Mouse (Mus musculus): Measurements from ENCODE around the gene Pdzd9. TPM values are rescaled to one million over a fixed set of nuclear protein-coding genes. Genes with fewer than 3 reads are reported as not detected.

The Pdzd9 gene
- polyA plus RNA-seq, 1 experiment from 2014 or later, result 0.30 TPM

DNA sequence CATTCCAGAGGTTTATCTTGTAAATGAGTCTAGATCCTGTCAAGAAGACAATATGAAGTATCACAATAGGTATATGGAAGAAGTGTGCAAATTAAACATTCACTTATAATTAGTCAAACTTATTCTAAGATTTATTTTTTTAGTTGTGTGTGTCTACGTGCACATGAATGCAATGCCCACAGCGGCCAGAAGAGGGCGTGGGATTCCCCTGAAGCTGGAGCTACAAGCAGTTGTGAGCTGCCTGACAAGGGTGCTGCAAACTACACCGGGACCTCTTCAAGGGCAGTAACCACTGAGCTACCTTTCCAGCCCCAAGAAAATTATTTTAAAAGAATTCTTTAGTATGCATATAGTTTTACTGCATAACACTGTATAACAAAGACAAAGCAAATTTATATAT lies 20.5 kb upstream of the Pdzd9 start:
- no peak for ATAC-seq
- no peaks in the 10 kb centered on the region for H3K27me3 ChIP-seq
- peak; percentile 58 for TF ChIP-seq CTCF (IDR thresholded peaks at IDR 0.05)
- ChIA-PET POLR2A (no interaction called here), CTCF (no interaction called here)
- DNase-seq (ENCODE audit: low read depth, low spot score), result no peak
- in situ Hi-C loops (cut with MboI; ENCODE audit: low pct_unique_long_range_greater_than_20kb), result no loop called here

DNA sequence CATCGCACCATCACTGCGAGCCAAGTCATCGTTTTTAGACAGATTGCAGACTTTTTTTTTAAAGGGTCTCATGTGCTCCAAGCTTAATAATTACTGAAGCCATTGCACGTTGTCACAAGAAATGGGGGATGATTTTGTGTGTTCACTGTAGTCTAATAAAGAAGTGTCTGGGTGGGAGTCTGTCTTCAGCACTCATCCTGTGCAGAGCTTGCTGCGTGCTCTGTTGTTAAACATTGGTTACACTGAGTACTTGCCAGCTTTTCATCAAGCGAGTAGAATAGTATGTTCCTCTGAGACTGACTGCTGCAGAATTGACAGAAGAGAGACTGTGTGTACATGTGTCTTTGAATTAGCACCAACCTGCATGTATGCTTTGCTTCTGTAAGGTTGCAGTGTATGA lies 15.1 kb upstream of the Pdzd9 start:
- no peaks in the 10 kb centered on the region for H3K27me3 ChIP-seq
- ChIA-PET POLR2A (no interaction called here), CTCF (interaction anchor here (0.9 kb wide), 1 partner anchor 41 kb away, joined by 3 read pairs; no protein-coding TSS in a partner anchor)
- TF ChIP-seq CTCF (IDR thresholded peaks at IDR 0.05), result no peak
- in situ Hi-C loops (cut with MboI; ENCODE audit: low pct_unique_long_range_greater_than_20kb), result no loop called here
- ATAC-seq (no peak), DNase-seq (ENCODE audit: low read depth, low spot score) (no peak)

DNA sequence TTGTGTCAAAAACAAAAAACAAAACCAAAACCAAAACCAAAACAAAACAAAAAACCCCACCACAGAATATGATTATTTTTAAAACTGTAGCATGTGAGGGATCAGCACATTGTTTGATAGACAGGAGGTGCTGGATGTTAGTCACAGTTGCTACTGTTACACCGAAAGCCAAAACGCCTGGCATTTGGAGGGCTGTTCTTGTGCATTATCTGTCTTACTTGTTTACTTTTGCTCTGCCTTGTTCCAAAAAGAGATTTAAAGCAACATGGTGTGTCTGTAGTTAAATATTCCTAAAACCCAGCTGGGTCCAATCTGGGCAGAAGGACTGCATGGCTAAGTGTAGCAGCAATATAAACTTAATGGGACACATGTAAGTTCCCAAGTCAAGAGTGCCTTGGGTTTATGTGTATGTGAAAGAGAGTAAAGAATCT lies 14.6 kb upstream of the Pdzd9 start:
- DNase-seq (ENCODE audit: low read depth, low spot score), result no peak
- POLR2A ChIA-PET, result no interaction called here

DNA sequence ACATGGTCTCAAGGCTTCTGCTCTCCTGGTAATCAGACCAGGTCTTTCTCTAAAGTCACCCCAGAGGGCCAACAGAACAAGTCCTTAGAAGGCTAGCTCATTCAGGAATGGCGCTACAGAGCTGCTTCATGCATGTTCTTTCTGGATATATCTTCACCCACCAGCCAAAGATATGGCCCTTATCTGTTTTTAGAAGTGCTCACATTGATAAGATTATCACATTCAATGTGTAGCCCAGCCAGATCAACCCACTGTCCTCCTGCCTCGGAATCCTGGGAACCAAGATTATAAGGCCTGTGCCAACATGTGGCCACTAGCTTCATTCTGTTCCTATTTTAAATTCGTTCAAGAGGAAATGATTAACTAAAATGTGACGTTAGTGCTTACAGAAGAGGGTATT lies 11.9 kb upstream of the Pdzd9 start:
- in situ Hi-C loops (cut with MboI; ENCODE audit: low pct_unique_long_range_greater_than_20kb), result no loop called here
- DNase-seq (ENCODE audit: low read depth, low spot score), result no peak
- H3K27me3 ChIP-seq, result no peaks in the 10 kb centered on the region
- ChIA-PET CTCF (no interaction called here), POLR2A (no interaction called here)
- TF ChIP-seq CTCF (IDR thresholded peaks at IDR 0.05), result no peak
- no peak for ATAC-seq

More for the DNA sequence above, 14.6 kb upstream of the Pdzd9 start:
- no peak for ATAC-seq
- TF ChIP-seq CTCF (IDR thresholded peaks at IDR 0.05), result no peak
- in situ Hi-C loops (cut with MboI; ENCODE audit: low pct_unique_long_range_greater_than_20kb), result no loop called here
- CTCF ChIA-PET, result interaction anchor here (0.9 kb wide), 1 partner anchor 41 kb away, joined by 3 read pairs; no protein-coding TSS in a partner anchor
- H3K27me3 ChIP-seq, result no peaks in the 10 kb centered on the region

DNA sequence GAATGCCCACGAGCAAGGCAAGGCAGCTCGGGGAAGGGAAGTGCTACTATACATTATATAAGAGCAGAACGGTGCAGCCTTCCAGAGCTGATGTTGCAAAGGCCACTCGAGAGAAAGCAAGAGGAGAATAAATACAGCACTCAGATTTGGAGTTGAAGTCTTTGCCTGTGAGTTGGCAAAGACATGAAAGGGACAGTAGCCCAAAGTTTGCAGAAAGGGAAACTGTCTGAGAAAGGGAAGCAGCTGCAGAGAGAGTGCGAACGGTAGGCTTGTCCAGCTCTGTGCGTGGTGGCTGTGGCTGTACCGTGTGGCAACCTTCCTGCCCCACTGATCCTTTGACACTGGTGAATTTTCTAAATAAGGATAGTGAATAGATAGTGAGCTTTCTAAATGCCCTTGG lies 8.9 kb upstream of the Pdzd9 start:
- ChIA-PET POLR2A (interaction anchor here (1.6 kb wide), 1 partner anchor 9 kb away, joined by 4 read pairs; no protein-coding TSS in a partner anchor), CTCF (interaction anchor here (1.5 kb wide), 1 partner anchor 48 kb away, joined by 5 read pairs; no protein-coding TSS in a partner anchor)
- no peaks in the 10 kb centered on the region for H3K27me3 ChIP-seq
- no peak for ATAC-seq
- in situ Hi-C loops (cut with MboI; ENCODE audit: low pct_unique_long_range_greater_than_20kb), result loop anchor here (10.0 kb wide), 1 partner anchor 236 kb away; the partner anchor contains the start of gene Polr3e
- TF ChIP-seq CTCF (IDR thresholded peaks at IDR 0.05), result no peak
- no peak for DNase-seq (ENCODE audit: low read depth, low spot score)

DNA sequence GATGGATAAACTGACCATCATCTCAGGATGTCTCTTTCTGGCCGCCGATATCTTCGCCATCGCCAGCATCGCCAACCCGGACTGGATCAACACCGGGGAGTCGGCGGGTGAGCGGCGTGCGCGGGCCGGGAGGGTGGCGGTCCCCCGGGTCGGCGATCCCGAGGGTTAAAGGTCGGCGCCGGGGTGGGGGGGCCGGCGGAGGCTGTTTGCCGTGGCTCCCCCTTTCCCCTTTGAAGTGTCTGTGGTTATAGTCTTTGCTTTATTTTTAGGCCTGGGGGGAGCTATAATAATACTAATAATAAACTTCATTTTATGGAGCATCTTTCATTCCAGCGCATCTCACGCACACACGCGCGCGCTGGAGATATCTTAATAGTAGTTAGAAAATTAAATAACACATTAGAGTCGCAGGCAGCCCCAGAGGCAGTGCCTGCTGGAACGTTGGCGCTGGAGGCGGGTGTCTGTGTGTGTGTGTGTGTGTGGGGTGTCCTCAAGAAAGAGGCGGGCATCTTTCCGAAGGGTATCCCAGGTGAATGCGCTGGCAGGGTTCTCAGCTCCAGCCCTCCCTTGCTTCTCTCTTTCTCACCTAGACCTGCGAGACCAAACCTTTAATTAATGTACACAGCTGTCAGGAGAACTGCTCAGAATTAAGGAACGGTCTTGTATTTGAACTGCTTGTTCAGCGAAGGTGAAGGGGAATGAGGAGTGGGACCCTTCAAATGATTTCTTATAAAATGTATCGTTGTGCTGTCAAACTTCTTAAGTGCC lies 7.8 kb upstream of the Pdzd9 start:
- ChIA-PET CTCF (interaction anchor here (1.5 kb wide), 1 partner anchor 49 kb away, joined by 5 read pairs; no protein-coding TSS in a partner anchor), POLR2A (interaction anchor here (1.6 kb wide), 1 partner anchor 10 kb away, joined by 4 read pairs; no protein-coding TSS in a partner anchor)
- DNase-seq (ENCODE audit: low read depth, low spot score) (no peak), ATAC-seq (peak; percentile 29)
- TF ChIP-seq CTCF (IDR thresholded peaks at IDR 0.05), result no peak
- in situ Hi-C loops (cut with MboI; ENCODE audit: low pct_unique_long_range_greater_than_20kb), result loop anchor here (10.0 kb wide), 1 partner anchor 237 kb away; the partner anchor contains the start of gene Polr3e
- no peaks in the 10 kb centered on the region for H3K27me3 ChIP-seq

DNA sequence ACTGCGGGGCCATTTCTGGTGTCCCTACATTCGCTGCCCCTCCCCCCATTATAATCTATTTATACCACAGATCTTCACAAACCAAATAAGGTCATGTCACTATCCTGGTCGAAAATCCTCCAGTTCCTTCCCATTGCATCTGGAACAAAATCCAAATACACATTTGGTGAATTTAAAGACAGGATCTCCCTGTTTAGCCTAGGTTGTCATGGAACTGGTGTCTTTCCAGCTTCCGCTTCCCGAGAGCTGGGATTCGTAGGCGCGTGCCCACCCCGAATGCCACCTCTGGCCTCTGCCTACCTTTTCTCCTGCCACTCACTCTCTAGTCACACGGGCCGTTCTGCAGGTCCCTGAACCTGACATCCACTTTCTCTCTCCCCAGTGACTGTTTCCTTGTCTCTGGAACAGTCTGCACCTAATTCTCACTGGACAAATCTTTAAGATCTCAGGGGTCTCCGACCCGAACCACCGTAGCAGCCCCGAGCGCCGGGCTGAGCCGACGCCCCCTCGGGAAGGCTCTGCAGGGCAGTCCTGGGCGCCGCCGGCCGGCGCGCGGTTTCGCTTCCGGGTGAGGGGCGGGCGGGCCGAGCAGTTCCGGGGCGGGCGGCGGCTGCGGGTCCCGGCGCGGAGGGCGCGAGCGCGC lies 7.0 kb upstream of the Pdzd9 start, which contains the start of gene Mosmo:
Gene Mosmo (plus strand): TSS at position 618 of the 643 bp plus-strand sequence.
- DNase-seq (ENCODE audit: low read depth, low spot score), result no peak
- CTCF ChIA-PET, result interaction anchor here (1.0 kb wide), 1 partner anchor 44 kb away, joined by 3 read pairs; no protein-coding TSS in a partner anchor
- no peaks in the 10 kb centered on the region for H3K27me3 ChIP-seq
- no peak for TF ChIP-seq CTCF (IDR thresholded peaks at IDR 0.05)
- in situ Hi-C loops (cut with MboI; ENCODE audit: low pct_unique_long_range_greater_than_20kb), result loop anchor here (10.0 kb wide), 1 partner anchor 238 kb away; the partner anchor contains the start of gene Polr3e
- peak; percentile 87 for ATAC-seq
- POLR2A ChIA-PET, result no interaction called here

DNA sequence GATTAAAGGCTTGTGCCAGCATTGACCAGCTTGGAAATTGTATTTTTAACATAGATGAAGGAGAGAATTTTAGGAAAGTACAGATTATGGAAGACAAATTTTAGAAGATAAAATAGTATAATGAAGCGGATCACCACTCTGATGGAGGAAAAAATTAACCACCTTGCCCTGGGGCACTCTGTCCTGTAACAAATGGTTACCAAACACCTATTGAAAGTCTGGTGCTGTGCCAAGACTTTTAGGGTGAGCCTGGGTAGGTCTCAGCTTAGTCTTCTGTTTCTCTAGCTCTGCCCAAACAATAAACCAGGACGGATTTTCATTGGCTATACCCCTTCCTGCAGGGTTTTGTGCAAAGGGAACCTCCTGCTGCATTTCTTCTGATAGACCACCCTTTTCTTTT lies 1.1 kb upstream of the Pdzd9 start:
- in situ Hi-C loops (cut with MboI; ENCODE audit: low pct_unique_long_range_greater_than_20kb), result loop anchor here (5.0 to 10.0 kb wide), 4 partner anchors 51 to 244 kb away; partner anchors contain the start of gene Polr3e
- no peaks in the 10 kb centered on the region for H3K27me3 ChIP-seq
- ChIA-PET CTCF (interaction anchor here (1.2 to 4.0 kb wide), 5 partner anchors 57 to 158 kb away, joined by 3 to 28 read pairs (median 5); no protein-coding TSS in a partner anchor), POLR2A (no interaction called here)
- TF ChIP-seq CTCF (IDR thresholded peaks at IDR 0.05), result no peak
- ATAC-seq, result no peak
- DNase-seq (ENCODE audit: low read depth, low spot score), result no peak

DNA sequence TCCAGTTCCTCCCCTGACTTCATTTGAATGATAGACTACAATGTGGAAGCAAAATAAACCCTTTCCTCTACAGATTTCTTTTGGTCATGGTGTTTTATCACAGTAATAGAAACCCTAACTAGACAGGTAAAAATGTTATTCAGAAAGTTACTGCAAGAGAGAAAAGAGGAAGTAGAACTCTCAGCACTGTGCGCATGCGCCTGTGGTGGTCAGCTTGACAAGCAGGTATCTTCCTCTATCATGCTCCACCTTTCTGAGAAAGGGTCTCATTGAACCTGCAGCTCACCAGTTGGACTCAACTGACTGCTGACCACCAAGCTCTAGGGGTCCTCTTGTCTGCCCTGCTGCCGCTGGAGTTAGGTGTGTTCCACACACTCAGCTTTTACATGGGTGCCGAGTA lies 8.1 kb downstream of the Pdzd9 start:
- no peaks in the 10 kb centered on the region for H3K27me3 ChIP-seq
- POLR2A ChIA-PET, result no interaction called here
- no peak for TF ChIP-seq CTCF (IDR thresholded peaks at IDR 0.05)
- ATAC-seq (no peak), DNase-seq (ENCODE audit: low read depth, low spot score) (no peak)
- CTCF ChIA-PET, result interaction anchor here (1.3 to 1.7 kb wide), 2 partner anchors 12 to 16 kb away, joined by 3 to 5 read pairs; no protein-coding TSS in a partner anchor
- in situ Hi-C loops (cut with MboI; ENCODE audit: low pct_unique_long_range_greater_than_20kb), result no loop called here

DNA sequence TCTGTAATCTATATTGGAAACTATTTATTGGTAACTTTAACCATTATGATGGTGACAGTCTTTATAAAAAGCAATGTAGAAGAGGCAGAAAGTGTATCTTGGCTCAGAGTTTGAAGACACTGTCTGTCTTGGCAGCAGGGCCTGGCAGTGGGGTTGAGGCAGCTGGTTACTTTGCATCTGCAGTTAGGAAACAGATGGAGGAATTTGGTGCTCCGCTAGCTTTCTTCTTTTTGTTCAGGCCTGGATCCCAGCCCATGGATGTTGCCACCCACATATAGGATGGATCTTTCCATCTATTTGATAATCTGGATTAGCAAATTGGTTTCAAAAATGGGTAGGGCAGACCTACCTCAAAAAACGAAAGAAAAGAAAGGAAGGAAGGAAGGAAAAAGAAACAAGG lies 22.3 kb downstream of the Pdzd9 start:
- CTCF ChIA-PET, result interaction anchor here (1.1 to 1.3 kb wide), 2 partner anchors 8 to 16 kb away, joined by 3 read pairs; no protein-coding TSS in a partner anchor
- ATAC-seq, result no peak
- no peaks in the 10 kb centered on the region for H3K27me3 ChIP-seq
- TF ChIP-seq CTCF (IDR thresholded peaks at IDR 0.05), result no peak
- in situ Hi-C loops (cut with MboI; ENCODE audit: low pct_unique_long_range_greater_than_20kb), result loop anchor here (25.0 kb wide), 1 partner anchor 786 kb away; no protein-coding TSS in a partner anchor
- DNase-seq (ENCODE audit: low read depth, low spot score), result no peak
- POLR2A ChIA-PET, result no interaction called here

Measured in Patski (cell line).